Mouse (Mus musculus) hindbrain, embryonic 12.5 days (tissue): Measurements from ENCODE around the gene Rspo4. TPM values are rescaled to one million over a fixed set of nuclear protein-coding genes. Genes with fewer than 3 reads are reported as not detected.

Experiments
- ATAC-seq: fragments of 200-750 bp; cut with Nextera tagmentation; 2 replicates; pipeline ENCODE4 v1.8.0; 2017; ENCODE audit warnings: moderate TSS enrichment; ENCODE audit not compliant: low FRiP score
- H3K27ac ChIP-seq: fragments of 300-500 bp; sonication (generic); 2 replicates; pipeline ENCODE4 v1.5.1; 2016; ENCODE audit warnings: mild to moderate bottlenecking
- H3K27me3 ChIP-seq: fragments of 300-500 bp; sonication (generic); 2 replicates; pipeline ENCODE4 v1.6.1; 2016; ENCODE audit warnings: mild to moderate bottlenecking
- H3K36me3 ChIP-seq: fragments of 300-500 bp; sonication (generic); 2 replicates; pipeline ENCODE4 v1.6.1; 2016; ENCODE audit warnings: mild to moderate bottlenecking
- H3K4me1 ChIP-seq: fragments of 300-500 bp; sonication (generic); 2 replicates; pipeline ENCODE4 v1.6.1; 2016
- H3K4me2 ChIP-seq: fragments of 300-500 bp; sonication (generic); replicated peaks from 2 replicates; pipeline ENCODE4 v1.6.1; 2016; ENCODE audit warnings: mild to moderate bottlenecking
- H3K4me3 ChIP-seq: fragments of 300-500 bp; sonication (generic); 2 replicates; pipeline ENCODE4 v1.5.1; 2016; ENCODE audit warnings: mild to moderate bottlenecking
- H3K9ac ChIP-seq: fragments of 300-500 bp; sonication (generic); 2 replicates; pipeline ENCODE4 v1.6.1; 2016; ENCODE audit warnings: mild to moderate bottlenecking, moderate library complexity
- H3K9me3 ChIP-seq: fragments of 300-500 bp; sonication (generic); replicated peaks from 2 replicates; pipeline ENCODE4 v1.6.1; 2016; ENCODE audit warnings: mild to moderate bottlenecking
- WGBS: fragments of 180-500 bp; shearing (Covaris S2); methylation state at CpG from one replicate; pipeline ENCODE4 v1.1.7; 2016; 5-methylcytosine and 5-hydroxymethylcytosine counted together
- polyA plus RNA-seq: library from polyadenylated mRNA; unstranded; fragments of >200 nt; fragmentation: Nextera tagmentation; extraction: Ambion mirVana; gene quantifications from 2 replicates; pipeline ENCODE4 v1.2.1, GENCODE M21; 2016

Gene Rspo4
- polyA plus RNA-seq, 1 experiment from 2014 or later: 0.48 TPM

DNA sequence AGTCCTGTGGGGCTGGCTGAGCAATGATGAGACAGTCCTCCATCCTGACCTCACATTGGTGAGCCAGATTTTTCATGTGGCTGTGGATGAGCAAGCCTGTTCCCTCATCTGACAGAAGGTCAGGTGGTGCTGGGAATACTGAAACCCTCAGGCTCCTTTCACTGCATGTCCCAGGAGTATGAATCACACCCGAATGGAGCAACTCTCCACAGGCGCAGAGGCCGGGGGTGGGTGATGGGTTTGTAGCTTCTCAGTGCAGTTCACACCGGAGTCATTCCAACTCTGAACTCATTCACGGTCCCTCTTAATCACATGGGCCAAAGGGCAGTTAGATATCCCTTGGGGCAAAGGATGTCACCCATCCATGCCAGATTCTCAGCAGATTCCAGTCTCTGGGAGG lies 71.4 kb downstream of the Rspo4 start:
- Histone ChIP-seq H3K4me2 (no peak overlapping the region), H3K36me3 (no peaks in the 10 kb centered on the region), H3K4me1 (peaks cover 17% of the 10 kb centered on the region; the same call in 1 of the 2 replicates), H3K9ac (no peak overlapping the region), H3K4me3 (no peak overlapping the region), H3K27ac (no peak overlapping the region), H3K9me3 (no peaks in the 10 kb centered on the region), H3K27me3 (no peaks in the 10 kb centered on the region)
- WGBS: 90% methylated on average over 5 of the region's 5 CpGs
- ATAC-seq: no peak

DNA sequence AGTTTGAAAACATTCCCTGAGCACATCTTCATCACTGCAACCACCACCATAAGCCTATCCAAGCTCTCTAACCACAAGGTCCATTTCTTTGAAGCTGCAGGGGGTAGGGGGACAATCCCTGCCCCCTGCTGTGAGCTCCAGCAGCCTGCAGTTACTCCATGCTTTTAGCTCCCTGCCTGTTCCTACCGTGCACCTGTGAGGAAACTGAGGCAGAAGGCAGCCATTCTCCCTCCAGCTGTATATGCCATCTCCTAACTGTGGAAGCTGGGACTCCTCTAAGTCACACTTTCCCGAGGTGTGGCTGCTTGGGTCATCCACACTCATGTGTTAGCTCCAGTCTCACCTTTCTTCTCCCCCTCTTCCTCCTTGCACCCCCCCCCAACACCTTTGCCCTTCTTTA lies 72.4 kb downstream of the Rspo4 start:
- Histone ChIP-seq H3K27ac (no peak overlapping the region), H3K9ac (no peak overlapping the region), H3K9me3 (no peaks in the 10 kb centered on the region), H3K4me1 (peaks cover 17% of the 10 kb centered on the region; the same call in 1 of the 2 replicates), H3K4me3 (no peak overlapping the region), H3K4me2 (no peak overlapping the region), H3K36me3 (no peaks in the 10 kb centered on the region), H3K27me3 (no peaks in the 10 kb centered on the region)
- 37% methylated on average over 2 of the region's 2 CpGs for WGBS
- no peak for ATAC-seq

- no peak for ATAC-seq
- H3K9me3 ChIP-seq: no peaks in the 10 kb centered on the region
- no peaks in the 10 kb centered on the region for H3K27me3 ChIP-seq
- H3K9ac ChIP-seq: no peak overlapping the region
- H3K4me1 ChIP-seq: peaks cover 13% of the 10 kb centered on the region
- 62% methylated on average over 13 of the region's 13 CpGs for WGBS
- no peak overlapping the region for H3K4me2 ChIP-seq
- no peak overlapping the region for H3K4me3 ChIP-seq
- no peak overlapping the region for H3K27ac ChIP-seq
- no peaks in the 10 kb centered on the region for H3K36me3 ChIP-seq
Measured at GRCm38 (mm10) chr2:151916061-151916831, 73.5 kb downstream of the Rspo4 start.

DNA sequence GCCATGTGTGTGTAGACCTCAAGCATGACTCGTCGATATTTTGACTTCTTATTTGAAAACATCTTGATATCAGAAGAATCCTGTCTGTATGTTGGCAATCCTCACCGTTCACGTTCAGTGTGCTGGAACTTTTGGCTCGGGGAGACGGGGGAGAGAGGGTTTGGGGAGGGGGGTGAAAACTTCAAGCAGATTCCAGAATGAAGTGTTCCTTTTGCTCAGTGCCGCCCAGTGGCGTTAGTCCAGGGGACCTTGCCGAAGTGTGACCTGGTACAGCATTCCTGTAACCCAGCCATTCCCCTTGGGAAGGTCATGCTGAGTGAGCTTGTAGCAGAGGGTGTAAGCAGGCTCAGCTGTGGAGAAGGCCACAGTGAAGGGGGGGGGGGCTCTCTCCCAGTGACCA lies 76.4 kb downstream of the Rspo4 start:
- H3K27ac ChIP-seq: no peak overlapping the region
- ATAC-seq: no peak
- H3K9me3 ChIP-seq: no peaks in the 10 kb centered on the region
- H3K9ac ChIP-seq: no peak overlapping the region
- no peaks in the 10 kb centered on the region for H3K36me3 ChIP-seq
- H3K27me3 ChIP-seq: no peaks in the 10 kb centered on the region
- no peak overlapping the region for H3K4me3 ChIP-seq
- peaks cover 10% of the 10 kb centered on the region for H3K4me1 ChIP-seq
- no peak overlapping the region for H3K4me2 ChIP-seq
- 61% methylated on average over 9 of the region's 9 CpGs for WGBS

- H3K9ac ChIP-seq: no peak overlapping the region
- 61% methylated on average over 8 of the region's 8 CpGs for WGBS
- H3K27ac ChIP-seq: no peak overlapping the region
- ATAC-seq: no peak
- no peaks in the 10 kb centered on the region for H3K27me3 ChIP-seq
- no peak overlapping the region for H3K4me2 ChIP-seq
- H3K36me3 ChIP-seq: no peaks in the 10 kb centered on the region
- H3K4me1 ChIP-seq: peaks cover 6% of the 10 kb centered on the region
- no peaks in the 10 kb centered on the region for H3K9me3 ChIP-seq
- H3K4me3 ChIP-seq: no peak overlapping the region
Measured at GRCm38 (mm10) chr2:151921068-151921467, 78.3 kb downstream of the Rspo4 start.

DNA sequence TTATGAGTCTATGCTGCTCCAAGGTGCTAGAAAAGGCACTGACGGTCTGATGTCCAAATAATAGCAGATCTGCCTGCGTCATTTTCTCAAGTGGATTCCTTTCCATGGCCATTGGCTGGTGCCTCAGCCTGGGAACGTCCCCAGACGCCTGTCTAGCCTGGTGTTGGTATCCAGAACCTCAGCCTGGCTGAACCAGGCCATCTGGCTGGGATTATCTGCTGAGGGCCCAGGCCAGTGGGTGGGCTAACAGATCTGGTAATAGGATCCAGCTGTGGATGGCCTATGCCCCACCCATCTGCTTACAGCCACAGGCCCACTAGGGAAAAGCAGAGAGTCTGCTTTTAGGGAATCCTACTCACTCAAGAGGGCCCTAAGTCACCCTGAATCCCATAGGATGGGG lies 78.9 kb downstream of the Rspo4 start:
- Histone ChIP-seq H3K9ac (no peak overlapping the region), H3K27me3 (no peaks in the 10 kb centered on the region), H3K4me3 (no peak overlapping the region), H3K27ac (no peak overlapping the region), H3K9me3 (no peaks in the 10 kb centered on the region), H3K36me3 (no peaks in the 10 kb centered on the region), H3K4me1 (peaks cover 6% of the 10 kb centered on the region), H3K4me2 (no peak overlapping the region)
- no peak for ATAC-seq
- WGBS: 51% methylated on average over 4 of the region's 4 CpGs

Other genes starting within 250 kb of the Rspo4 start
- 7.9 and 8.1 TPM in 2 replicates for gene Snph, start 210.3 kb upstream of the Rspo4 start, polyA plus RNA-seq
- not detected in 2 replicates for gene Rad21l, start 174.4 kb upstream of the Rspo4 start, polyA plus RNA-seq
- 9.7 and 10.3 TPM in 2 replicates for gene Tmem74b, start 140.9 kb upstream of the Rspo4 start, polyA plus RNA-seq
- gene Psmf1, start 98.7 kb upstream of the Rspo4 start, polyA plus RNA-seq: 45.2 and 47.9 TPM in 2 replicates
- 0.14 and 0.20 TPM in 2 replicates for gene Angpt4, start 68.3 kb downstream of the Rspo4 start, polyA plus RNA-seq
- gene Fam110a, start 137.3 kb downstream of the Rspo4 start, polyA plus RNA-seq: 78.6 and 86.0 TPM in 2 replicates
- gene Slc52a3, start 153.6 kb downstream of the Rspo4 start, polyA plus RNA-seq: 1.5 TPM in 2 replicates
- gene Scrt2, start 238.6 kb downstream of the Rspo4 start, polyA plus RNA-seq: 26.8 and 28.3 TPM in 2 replicates